Mouse (Mus musculus) monocyte, adult 5-6 weeks (primary cell): ENCODE results near the gene Igsf8. TPM values are rescaled to one million over a fixed set of nuclear protein-coding genes. Genes with fewer than 3 reads are reported as not detected.

Experiments
- ATAC-seq: fragments of 153-309, 156-312 bp; replicated peaks from 2 replicates; pipeline ENCODE4 v1.8.0; 2017; ENCODE audit warnings: mild to moderate bottlenecking; ENCODE audit not compliant: low TSS enrichment, insufficient number of reproducible peaks, severe bottlenecking, poor library complexity, low FRiP score
- total RNA-seq: library from RNA; stranded (forward); fragments of 200-1000, 200-491, 200-594 nt; gene quantifications from 3 replicates; pipeline ENCODE4 v1.2.3, GENCODE M21; 2017

Igsf8 gene
- total RNA-seq, 1 experiment from 2014 or later: 18.8 TPM

- no peak for ATAC-seq
Observed at GRCm38 (mm10) chr1:172331422-172331947, 70.0 kb downstream of the Igsf8 start.

GRCm38 (mm10) chr1:172332925-172333324, 71.5 kb downstream of the Igsf8 start:
- no peak for ATAC-seq

- no peak for ATAC-seq
Observed at GRCm38 (mm10) chr1:172333512-172333911, 72.1 kb downstream of the Igsf8 start.

GRCm38 (mm10) chr1:172335804-172336203, 74.4 kb downstream of the Igsf8 start:
- no peak for ATAC-seq

GRCm38 (mm10) chr1:172337411-172338185, 76.2 kb downstream of the Igsf8 start:
- no peak for ATAC-seq

- peak; percentile 63 for ATAC-seq
Observed at GRCm38 (mm10) chr1:172340729-172341321, 79.4 kb downstream of the Igsf8 start, which contains the start of gene Kcnj10. Gene Kcnj10 (plus strand): TSS chr1:172341210.

- no peak for ATAC-seq
Observed at GRCm38 (mm10) chr1:172341386-172341785, 79.9 kb downstream of the Igsf8 start.

GRCm38 (mm10) chr1:172342729-172343128, 81.3 kb downstream of the Igsf8 start:
- ATAC-seq: no peak

- ATAC-seq: no peak
Observed at GRCm38 (mm10) chr1:172343914-172344313, 82.5 kb downstream of the Igsf8 start.

GRCm38 (mm10) chr1:172344820-172345219, 83.4 kb downstream of the Igsf8 start:
- ATAC-seq: no peak

GRCm38 (mm10) chr1:172346707-172347106, 85.3 kb downstream of the Igsf8 start:
- no peak for ATAC-seq

GRCm38 (mm10) chr1:172347382-172347781, 85.9 kb downstream of the Igsf8 start:
- 0 out of 2 replicates have a peak, but pooled peaks have one; percentile 30 for ATAC-seq

- no peak for ATAC-seq
Observed at GRCm38 (mm10) chr1:172349504-172349903, 88.1 kb downstream of the Igsf8 start.

- no peak for ATAC-seq
Observed at GRCm38 (mm10) chr1:172349916-172350812, 88.7 kb downstream of the Igsf8 start.

- no peak for ATAC-seq
Observed at GRCm38 (mm10) chr1:172352001-172352400, 90.6 kb downstream of the Igsf8 start.

- no peak for ATAC-seq
Observed at GRCm38 (mm10) chr1:172352453-172352852, 91.0 kb downstream of the Igsf8 start.

GRCm38 (mm10) chr1:172355336-172355735, 93.9 kb downstream of the Igsf8 start:
- ATAC-seq: no peak

- peak; percentile 80 for ATAC-seq
Observed at GRCm38 (mm10) chr1:172357550-172357949, 96.1 kb downstream of the Igsf8 start.

GRCm38 (mm10) chr1:172358341-172358740, 96.9 kb downstream of the Igsf8 start:
- no peak for ATAC-seq
